Mouse (Mus musculus): ENCODE data around the gene Tepp.

- TF ChIP-seq POLR2A (IDR thresholded peaks at IDR 0.05; ENCODE audit: borderline replicate concordance, extremely low read depth, low read depth, low read length) (no peak), CTCF (IDR thresholded peaks at IDR 0.05; ENCODE audit: insufficient read depth, low read length) (no peak)
Measured at GRCm38 (mm10) chr8:95332437-95333199, 22.3 kb downstream of the Tepp start.

Data from lung, adult 2 months (tissue).